Mouse (Mus musculus): Measurements from ENCODE around the gene Naaa. TPM values are rescaled to one million over a fixed set of nuclear protein-coding genes. Genes with fewer than 3 reads are reported as not detected.
A peak's percentile ranks its signal among the peaks of the same experiment; 100 is the strongest.

Gene Naaa
- 10 to 100 TPM; 38.6 to 40.1 TPM for total RNA-seq (2021)
- long read RNA-seq, experiment 1, transcript Naaa-201 (11 exons, 2,414 nt): major isoform, 23 of 28 reads
- long read RNA-seq, experiment 1, partial matches to known transcripts: 1 of 28 reads
- long read RNA-seq, experiment 1, other reads (novel, unspliced or antisense): 4 of 28 reads
- long read RNA-seq, experiment 2, transcript Naaa-201 (11 exons, 2,414 nt): major isoform, 17 of 20 reads
- long read RNA-seq, experiment 2, partial matches to known transcripts: 1 of 20 reads
- long read RNA-seq, experiment 2, other reads (novel, unspliced or antisense): 2 of 20 reads

- Histone ChIP-seq H3K27ac (peak within 1 kb of the TSS; percentile 89), H3K4me3 (peak within 1 kb of the TSS; percentile 51)
- TF ChIP-seq CTCF (IDR thresholded peaks at IDR 0.05): peak; percentile 46
- intact Hi-C loops (cut with DNase I): loop anchor here (2.0 kb wide), 1 partner anchor 31 kb away; no protein-coding TSS in a partner anchor
- peak; percentile 76 to 82 for DNase-seq (ENCODE audit: extremely low spot score in 1 of 2, low spot score in 2 of 2)
These were observed at the start of gene Naaa for GRCm38 (mm10) chr5:92277437-92278394. Naaa (minus strand) TSS chr5:92278170.

GRCm38 (mm10) chr5:92327367-92327766 is 49.4 kb upstream of the Naaa start:
- no peak for DNase-seq (ENCODE audit: extremely low spot score in 1 of 2, low spot score in 2 of 2)
- Histone ChIP-seq H3K27ac (no peak overlapping the region), H3K4me3 (no peak overlapping the region)
- intact Hi-C loops (cut with DNase I): no loop called here
- TF ChIP-seq CTCF (IDR thresholded peaks at IDR 0.05): no peak

GRCm38 (mm10) chr5:92323264-92323663 is 45.3 kb upstream of the Naaa start:
- DNase-seq (ENCODE audit: extremely low spot score in 1 of 2, low spot score in 2 of 2): no peak
- TF ChIP-seq CTCF (IDR thresholded peaks at IDR 0.05): no peak
- Histone ChIP-seq H3K4me3 (no peak overlapping the region), H3K27ac (no peak overlapping the region)
- intact Hi-C loops (cut with DNase I): no loop called here

GRCm38 (mm10) chr5:92322612-92323011 is 44.6 kb upstream of the Naaa start:
- intact Hi-C loops (cut with DNase I): no loop called here
- H3K27ac ChIP-seq: no peak overlapping the region
- no peak overlapping the region for H3K4me3 ChIP-seq
- no peak for TF ChIP-seq CTCF (IDR thresholded peaks at IDR 0.05)
- no peak for DNase-seq (ENCODE audit: extremely low spot score in 1 of 2, low spot score in 2 of 2)

- no peak for TF ChIP-seq CTCF (IDR thresholded peaks at IDR 0.05)
- no peak overlapping the region for H3K4me3 ChIP-seq
- DNase-seq (ENCODE audit: extremely low spot score in 1 of 2, low spot score in 2 of 2): no peak
- no peak overlapping the region for H3K27ac ChIP-seq
- intact Hi-C loops (cut with DNase I): no loop called here
These were observed 43.8 kb upstream of the Naaa start for GRCm38 (mm10) chr5:92321631-92322400.

GRCm38 (mm10) chr5:92318596-92318995 is 40.6 kb upstream of the Naaa start:
- no peak overlapping the region for H3K27ac ChIP-seq
- intact Hi-C loops (cut with DNase I): no loop called here
- no peak for TF ChIP-seq CTCF (IDR thresholded peaks at IDR 0.05)
- no peak overlapping the region for H3K4me3 ChIP-seq
- DNase-seq (ENCODE audit: extremely low spot score in 1 of 2, low spot score in 2 of 2): no peak

- Histone ChIP-seq H3K4me3 (no peak overlapping the region), H3K27ac (no peak overlapping the region)
- intact Hi-C loops (cut with DNase I): no loop called here
- no peak for DNase-seq (ENCODE audit: extremely low spot score in 1 of 2, low spot score in 2 of 2)
- no peak for TF ChIP-seq CTCF (IDR thresholded peaks at IDR 0.05)
These were observed 40.1 kb upstream of the Naaa start for GRCm38 (mm10) chr5:92318119-92318518.

- Histone ChIP-seq H3K27ac (no peak overlapping the region), H3K4me3 (no peak overlapping the region)
- intact Hi-C loops (cut with DNase I): no loop called here
- no peak for TF ChIP-seq CTCF (IDR thresholded peaks at IDR 0.05)
- no peak for DNase-seq (ENCODE audit: extremely low spot score in 1 of 2, low spot score in 2 of 2)
These were observed 35.8 kb upstream of the Naaa start for GRCm38 (mm10) chr5:92313776-92314175.

- Histone ChIP-seq H3K27ac (no peak overlapping the region), H3K4me3 (no peak overlapping the region)
- DNase-seq (ENCODE audit: extremely low spot score in 1 of 2, low spot score in 2 of 2): peak; percentile 82 to 84
- peak; percentile 87 for TF ChIP-seq CTCF (IDR thresholded peaks at IDR 0.05)
- intact Hi-C loops (cut with DNase I): loop anchor here (1.0 kb wide), 1 partner anchor 69 kb away; no protein-coding TSS in a partner anchor
These were observed 34.2 kb upstream of the Naaa start for GRCm38 (mm10) chr5:92312046-92312715.

GRCm38 (mm10) chr5:92309681-92310511 is 31.9 kb upstream of the Naaa start, which contains the start of gene Sdad1:
Sdad1 (minus strand) TSS chr5:92310479.
- peak within 1 kb of the TSS; percentile 74 for H3K27ac ChIP-seq
- DNase-seq (ENCODE audit: extremely low spot score in 1 of 2, low spot score in 2 of 2): peak; percentile 95
- peak within 1 kb of the TSS; percentile 84 for H3K4me3 ChIP-seq
- peak; percentile 72 for TF ChIP-seq CTCF (IDR thresholded peaks at IDR 0.05)
- intact Hi-C loops (cut with DNase I): loop anchor here (2.0 to 10.0 kb wide), 2 partner anchors 31 to 245 kb away; partner anchors contain the start of gene Naaa

Data from left cerebral cortex, adult 2 months (tissue).